In genomic region chr17:83214161-83214592, GRCm38 (mm10) we compare ENCODE assay signal across 7 mouse cellular contexts. TPM values are rescaled to one million over a fixed set of nuclear protein-coding genes. Genes with fewer than 3 reads are reported as not detected.
DNase-seq lines count a peak whose midpoint lies in the region; ATAC-seq and TF ChIP-seq lines count a peak whose summit lies in the region.

No protein-coding gene starts in this region.

- no peaks in the 10 kb centered on the region for H3K27me3 ChIP-seq in CH12.LX (replicated peaks)
- no peaks in the 10 kb centered on the region for H3K27me3 ChIP-seq in heart, embryonic 15.5 days

- TF ChIP-seq CTCF in CH12.LX (conservative IDR thresholded peaks at IDR 0.05 in 1 of 2, IDR thresholded peaks at IDR 0.05 in 1 of 2; ENCODE audit: low read depth in 2 of 2, low read length in 2 of 2) = no peak

- H3K4me2 ChIP-seq in CH12.LX (ENCODE audit: insufficient read depth, low read depth, poor library complexity, severe bottlenecking) = peak overlapping the region; percentile 96
- peak overlapping the region; percentile 95 for H3K4me2 ChIP-seq in heart, embryonic 15.5 days

- under 1% methylated on average over 16 of the region's 16 CpGs for WGBS in heart, embryonic 15.5 days

- H3K36me3 ChIP-seq in CH12.LX (replicated peaks in 1 of 2; ENCODE audit: control insufficient read depth in 1 of 2, insufficient read depth in 1 of 2, low read length in 1 of 2) (no peaks in the 10 kb centered on the region), ES-E14 (ENCODE audit: control insufficient read depth, insufficient read depth, low read length, poor library complexity, severe bottlenecking) (no peaks in the 10 kb centered on the region)
- no peaks in the 10 kb centered on the region for H3K36me3 ChIP-seq in heart, embryonic 15.5 days

- H3K4me3 ChIP-seq in CH12.LX (replicated peaks in 1 of 3; ENCODE audit: low read depth in 2 of 3, low read length in 2 of 3, poor library complexity in 1 of 3) (peak overlapping the region in 2 of 3 experiments; percentile 67 to 72), ES-E14 (ENCODE audit: insufficient read depth in 1 of 2, low read depth in 1 of 2, low read length in 2 of 2, poor library complexity in 1 of 2, severe bottlenecking in 1 of 2) (peak overlapping the region; percentile 79 to 89)
- peak overlapping the region; percentile 79 for H3K4me3 ChIP-seq in heart, embryonic 15.5 days

- H3K27ac ChIP-seq in CH12.LX (ENCODE audit: insufficient read depth, low read depth) (no peak overlapping the region), ES-E14 (ENCODE audit: insufficient read depth, low read depth, low read length, poor library complexity, severe bottlenecking) (no peak overlapping the region)
- H3K27ac ChIP-seq in heart, embryonic 15.5 days = peak overlapping the region; percentile 93

- H3K9ac ChIP-seq in CH12.LX (ENCODE audit: insufficient read depth, low read depth) (peak overlapping the region; percentile 80; the same call in 1 of the 2 replicates), ES-E14 (ENCODE audit: insufficient read depth, low read depth, low read length, poor library complexity, severe bottlenecking) (peak overlapping the region; percentile 66; the same call in 1 of the 2 replicates)
- H3K9ac ChIP-seq in heart, embryonic 15.5 days = peak overlapping the region; percentile 95

- TF ChIP-seq EP300 in CH12.LX (IDR thresholded peaks at IDR 0.05; ENCODE audit: low read length) = peak; percentile 40

- ATAC-seq in heart, embryonic 15.5 days (replicated peaks; ENCODE audit: insufficient number of reproducible peaks, insufficient read depth, low FRiP score, low read depth) = peak; percentile 9; the same call in 1 of the 2 replicates

- in situ Hi-C loops in CH12.LX (cut with MboI; ENCODE audit: low pct_ligation_motif_present, low pct_unique_long_range_greater_than_20kb, low sequenced_read_pairs) (no loop called here), ES-E14 (cut with MboI; ENCODE audit: low sequenced_read_pairs in 2 of 2, unreplicated experiment in 2 of 2) (no loop called here)

- TF ChIP-seq POLR2A in CH12.LX (IDR thresholded peaks at IDR 0.05; ENCODE audit: low read depth, low read length) = no peak

- TF ChIP-seq RAD21 in CH12.LX (IDR thresholded peaks at IDR 0.05; ENCODE audit: low read depth, low read length) = no peak

- H3K79me2 ChIP-seq in CH12.LX (replicated peaks; ENCODE audit: control insufficient read depth, extremely low read depth, insufficient read depth, poor library complexity, severe bottlenecking) = no peaks in the 10 kb centered on the region

- peaks cover 6 to 30% of the 10 kb centered on the region in 2 experiments for H3K4me1 ChIP-seq in CH12.LX (ENCODE audit: control insufficient read depth in 1 of 2, insufficient read depth in 2 of 2)
- H3K4me1 ChIP-seq in ES-E14 (ENCODE audit: control insufficient read depth in 2 of 2, insufficient read depth in 2 of 2, low read length in 2 of 2, poor library complexity in 1 of 2) = peaks cover 0 to 7% of the 10 kb centered on the region in 2 experiments; a peak in 2 of 4 replicates
- H3K4me1 ChIP-seq in heart, embryonic 15.5 days (replicated peaks) = peaks cover 40% of the 10 kb centered on the region

- H3K9me3 ChIP-seq in CH12.LX (replicated peaks; ENCODE audit: low read length) = no peaks in the 10 kb centered on the region
- H3K9me3 ChIP-seq in ES-E14 (ENCODE audit: control insufficient read depth, insufficient read depth, low read depth, low read length) = no peaks in the 10 kb centered on the region
- no peaks in the 10 kb centered on the region for H3K9me3 ChIP-seq in heart, embryonic 15.5 days (replicated peaks)

- dilution Hi-C loops in CH12.LX (cut with MboI; ENCODE audit: extremely low pct_ligation_motif_present, extremely low pct_unique_long_range_greater_than_20kb, low sequenced_read_pairs) = no loop called here

- DNase-seq in CH12.LX (ENCODE audit: extremely low read depth) (peak; percentile 74), ES-E14 (ENCODE audit: low read depth, low spot score) (no peak)
- DNase-seq in embryo, embryonic 9.5 days (ENCODE audit: extremely low spot score) = peak; percentile 82
- peak; percentile 89 for DNase-seq in kidney, postnatal 10 days
- peak; percentile 58 for DNase-seq in lung, postnatal 14 days
- DNase-seq in retina, postnatal 1 day = peak; percentile 97

TF ChIP-seq in CH12.LX, 34 proteins besides CTCF, POLR2A, EP300 and RAD21:
- no peak for TF ChIP-seq GABPA (IDR thresholded peaks at IDR 0.05; ENCODE audit: insufficient replicate concordance, low read depth, low read length)
- no peak for TF ChIP-seq ZMIZ1 (IDR thresholded peaks at IDR 0.05; ENCODE audit: low read depth, low read length)
- peak; percentile 68; the same call in 1 of the 2 replicates for TF ChIP-seq MAZ (IDR thresholded peaks at IDR 0.05; ENCODE audit: low read depth, low read length)
- peak; percentile 56; the same call in 1 of the 2 replicates for TF ChIP-seq IRF4 (IDR thresholded peaks at IDR 0.05; ENCODE audit: low read depth, low read length)
- peak; percentile 64 for TF ChIP-seq CHD2 (IDR thresholded peaks at IDR 0.05; ENCODE audit: low read length)
- TF ChIP-seq ETS1 (conservative IDR thresholded peaks at IDR 0.05; ENCODE audit: low read depth, low read length) = 0 out of 2 replicates have a peak, but pooled peaks have one; percentile 13
- no peak for TF ChIP-seq MEF2A (IDR thresholded peaks at IDR 0.05; ENCODE audit: borderline replicate concordance, low read depth, low read length)

TF ChIP-seq in ES-E14, 5 proteins besides CTCF, POLR2A, EP300 and RAD21:
- no peak for TF ChIP-seq ZNF384 (IDR thresholded peaks at IDR 0.05; ENCODE audit: low read depth, low read length)
- TF ChIP-seq CHD2 (IDR thresholded peaks at IDR 0.05; ENCODE audit: low read depth, low read length) = no peak
- no peak for TF ChIP-seq ZC3H11A (IDR thresholded peaks at IDR 0.05; ENCODE audit: borderline replicate concordance, low read depth, low read length)
- TF ChIP-seq MAFK (IDR thresholded peaks at IDR 0.05; ENCODE audit: insufficient read depth, low read depth, low read length) = no peak
- TF ChIP-seq HCFC1 (IDR thresholded peaks at IDR 0.05; ENCODE audit: borderline replicate concordance, insufficient read depth, low read length) = no peak

RNA-seq across cellular contexts. Expression of gene Pkdcc, which starts 0.9 kb away (rescaled TPM):
- total RNA-seq in CH12.LX (2012; rRNA removed) = 1.5 and 3.7 TPM in 2 replicates
- 3.3 and 4.3 TPM in 2 replicates for total RNA-seq in CH12.LX (2014; rRNA removed)
- 2.8 and 4.2 TPM in 2 replicates for polyA plus RNA-seq in CH12.LX (2012; ENCODE audit: insufficient read length, low read depth)
- total RNA-seq in ES-E14 (2012; rRNA removed) = 39.0 and 39.1 TPM in 2 replicates
- 10.7 and 20.2 TPM in 2 replicates for polyA plus RNA-seq in heart, embryonic 15.5 days (2015; fragmentation: Nextera tagmentation; extraction: Ambion mirVana)
